Mouse (Mus musculus) liver, postnatal 0 days (tissue): Measurements from ENCODE around the gene Ccdc155.

Experiments
- CTCF ChIP-seq: sonication (generic); IDR thresholded peaks from 2 replicates; pipeline ENCODE4 v1.5.1; 2016; ENCODE audit warnings: antibody characterized with exemption, low read depth
- EP300 ChIP-seq: IDR thresholded peaks from 2 replicates; pipeline ENCODE4 v1.6.1; 2016; ENCODE audit warnings: antibody characterized with exemption, low read depth, mild to moderate bottlenecking

- TF ChIP-seq CTCF, result no peak
- TF ChIP-seq EP300, result no peak
Measured at GRCm38 (mm10) chr7:45134544-45135026, 70.1 kb downstream of the Ccdc155 start.
